Mouse (Mus musculus): ENCODE data around the gene Kiss1r.

DNA sequence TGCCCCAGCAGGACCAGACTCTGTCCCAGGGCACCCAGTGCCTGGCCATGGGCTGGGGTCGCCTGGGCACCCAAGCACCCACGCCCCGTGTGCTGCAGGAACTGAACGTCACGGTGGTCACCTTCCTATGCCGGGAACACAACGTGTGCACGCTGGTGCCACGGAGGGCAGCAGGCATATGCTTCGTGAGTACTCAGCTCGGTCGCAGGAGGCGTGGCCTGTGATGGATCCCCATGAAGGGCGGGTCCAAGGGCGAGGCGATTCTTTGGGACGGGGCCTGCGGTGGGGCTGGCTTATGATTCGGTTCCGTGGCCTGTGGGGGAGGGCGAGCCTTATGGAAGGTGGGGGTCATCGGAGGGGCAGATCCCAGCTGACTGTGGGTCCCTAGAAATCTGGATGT lies 34.8 kb upstream of the Kiss1r start:
- TF ChIP-seq CTCF (IDR thresholded peaks at IDR 0.05; ENCODE audit: borderline replicate concordance, extremely low read depth, insufficient read depth, insufficient read length) (no peak), POLR2A (IDR thresholded peaks at IDR 0.05; ENCODE audit: borderline replicate concordance, extremely low read depth, insufficient read depth, insufficient read length, poor library complexity, severe bottlenecking) (no peak)
